11 mouse cellular contexts compared by ENCODE assay signal in the genomic region with DNA sequence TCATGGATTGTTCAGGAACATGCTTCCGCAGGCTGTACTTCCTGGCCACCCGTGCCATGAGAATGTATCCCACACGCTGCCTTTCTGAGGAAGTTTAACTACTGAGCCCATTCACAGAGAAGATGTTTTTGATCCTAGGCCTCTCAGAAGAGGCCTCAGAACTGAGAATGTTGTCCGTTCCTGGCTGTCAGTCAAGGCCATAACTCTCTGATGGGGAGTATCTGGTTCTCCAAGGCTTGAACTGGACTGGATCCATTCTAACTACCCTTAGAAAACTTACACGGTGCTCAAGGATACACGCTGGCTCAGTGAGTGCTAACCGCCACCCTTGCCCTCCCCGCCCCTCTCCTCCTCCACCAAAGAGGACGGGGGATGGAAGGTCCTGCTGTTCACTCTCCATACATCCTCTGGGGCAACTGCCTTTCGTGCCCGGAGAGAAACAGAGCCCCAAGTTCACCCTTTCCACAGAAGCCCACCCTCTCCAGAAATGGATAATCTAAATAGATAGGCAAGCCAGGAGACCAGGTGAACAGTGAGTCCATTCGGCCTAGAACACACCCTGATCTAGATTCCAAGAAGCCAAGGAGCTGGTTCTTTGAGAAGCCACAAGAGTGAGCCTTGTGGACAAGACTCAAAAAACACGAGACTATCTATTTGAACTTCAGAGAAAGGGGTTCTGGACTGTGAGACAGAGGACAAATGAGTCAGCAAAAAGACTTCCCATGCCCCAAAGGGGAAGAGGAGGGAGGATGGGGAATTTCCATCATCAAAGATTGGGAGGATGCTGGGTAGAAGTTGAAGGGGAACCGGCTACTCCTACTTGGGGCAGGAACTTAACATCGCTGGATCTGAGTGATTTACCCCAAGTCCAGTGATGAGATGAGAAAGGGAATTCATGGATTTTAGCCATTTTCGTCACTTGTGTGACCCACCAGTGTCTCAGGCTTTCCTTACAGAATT. TPM values are rescaled to one million over a fixed set of nuclear protein-coding genes. Genes with fewer than 3 reads are reported as not detected.
A peak's percentile ranks its signal among the peaks of the same experiment; 100 is the strongest.
DNase-seq lines count a peak whose midpoint lies in the region; ATAC-seq and TF ChIP-seq lines count a peak whose summit lies in the region.
"Had no signal": no experiment of that assay in that cellular context is flagged by ENCODE, and none has a peak within 500 bp of the region (broad histone marks: within the 10 kb centered on the region; RNA-seq: fewer than 3 reads in every experiment).

No protein-coding gene starts in this region.

- no peak for ATAC-seq in hindbrain, embryonic 12.5 days (ENCODE audit: low FRiP score)
- no peak for ATAC-seq in hindbrain, embryonic 13.5 days (ENCODE audit: low FRiP score)
- ATAC-seq in hindbrain, embryonic 14.5 days (ENCODE audit: low FRiP score) = no peak
- ATAC-seq: midbrain, embryonic 15.5 days had no signal

- no peak overlapping the region for H3K4me2 ChIP-seq in hindbrain, embryonic 12.5 days (replicated peaks)
- no peak overlapping the region for H3K4me2 ChIP-seq in hindbrain, embryonic 13.5 days
- no peak overlapping the region for H3K4me2 ChIP-seq in hindbrain, embryonic 14.5 days (replicated peaks)
- H3K4me2 ChIP-seq: embryonic facial prominence, embryonic 12.5 days; liver, embryonic 13.5 days; midbrain, embryonic 15.5 days; neural tube, embryonic 15.5 days had no signal

- 77% methylated on average over 16 of the region's 16 CpGs for WGBS in hindbrain, embryonic 12.5 days
- WGBS in hindbrain, embryonic 13.5 days = 81% methylated on average over 16 of the region's 16 CpGs
- WGBS in hindbrain, embryonic 14.5 days = 80% methylated on average over 16 of the region's 16 CpGs

- no peak overlapping the region for H3K9ac ChIP-seq in hindbrain, embryonic 12.5 days
- H3K9ac ChIP-seq in hindbrain, embryonic 13.5 days = no peak overlapping the region
- H3K9ac ChIP-seq in hindbrain, embryonic 14.5 days = no peak overlapping the region
- H3K9ac ChIP-seq: embryonic facial prominence, embryonic 12.5 days; liver, embryonic 13.5 days; midbrain, embryonic 15.5 days; neural tube, embryonic 15.5 days had no signal

- no peaks in the 10 kb centered on the region for H3K9me3 ChIP-seq in hindbrain, embryonic 12.5 days (replicated peaks)
- H3K9me3 ChIP-seq in hindbrain, embryonic 13.5 days = no peaks in the 10 kb centered on the region
- no peaks in the 10 kb centered on the region for H3K9me3 ChIP-seq in hindbrain, embryonic 14.5 days (ENCODE audit: control insufficient read depth, low read length)
- H3K9me3 ChIP-seq: embryonic facial prominence, embryonic 12.5 days; liver, embryonic 13.5 days; midbrain, embryonic 15.5 days; neural tube, embryonic 15.5 days had no signal

- no peak for TF ChIP-seq POLR2A in testis, adult 2 months (IDR thresholded peaks at IDR 0.05; ENCODE audit: control insufficient read depth, low read depth, low read length)

- intact Hi-C loops in left cerebral cortex, postnatal 4 days (cut with DNase I) = no loop called here

- TF ChIP-seq CTCF in testis, adult 2 months (IDR thresholded peaks at IDR 0.05; ENCODE audit: control insufficient read depth, insufficient read depth, insufficient replicate concordance, low read depth, low read length) = no peak

- DNase-seq in testis, postnatal 10 days (ENCODE audit: low spot score) = no peak
- DNase-seq in hindbrain, embryonic 14.5 days (ENCODE audit: low spot score) = no peak
- no peak for DNase-seq in left cerebral cortex, postnatal 4 days
- no peak for DNase-seq in left cerebral cortex, adult 9 months (ENCODE audit: low spot score in 2 of 2)
- DNase-seq: liver, embryonic 13.5 days had no signal

- peaks cover 19% of the 10 kb centered on the region for H3K4me1 ChIP-seq in hindbrain, embryonic 12.5 days
- H3K4me1 ChIP-seq in hindbrain, embryonic 13.5 days (replicated peaks) = peaks cover 21% of the 10 kb centered on the region
- H3K4me1 ChIP-seq in testis, adult 2 months (ENCODE audit: control insufficient read depth, insufficient read depth, low read length) = peaks cover 7% of the 10 kb centered on the region
- peaks cover 15% of the 10 kb centered on the region for H3K4me1 ChIP-seq in hindbrain, embryonic 14.5 days (replicated peaks; ENCODE audit: control insufficient read depth, insufficient read depth, low read length)

- H3K27ac ChIP-seq in hindbrain, embryonic 12.5 days = 0 out of 2 replicates have a peak overlapping the region, but pooled peaks have one; percentile 12
- no peak overlapping the region for H3K27ac ChIP-seq in hindbrain, embryonic 13.5 days
- peak overlapping the region; percentile 37; the same call in 1 of the 2 replicates for H3K27ac ChIP-seq in testis, adult 2 months (ENCODE audit: control insufficient read depth, insufficient read depth, low read depth, low read length)
- H3K27ac ChIP-seq in hindbrain, embryonic 14.5 days = peak overlapping the region; percentile 29; the same call in 1 of the 2 replicates
- H3K27ac ChIP-seq: liver, embryonic 13.5 days; neural tube, embryonic 15.5 days had no signal

- 0 out of 2 replicates have a peak, but pooled peaks cover 3% of the 10 kb centered on the region for H3K27me3 ChIP-seq in hindbrain, embryonic 12.5 days
- peaks cover 27% of the 10 kb centered on the region for H3K27me3 ChIP-seq in hindbrain, embryonic 13.5 days
- no peaks in the 10 kb centered on the region for H3K27me3 ChIP-seq in testis, adult 2 months (ENCODE audit: control insufficient read depth, insufficient read depth, low read length)
- 0 out of 2 replicates have a peak, but pooled peaks cover 5% of the 10 kb centered on the region for H3K27me3 ChIP-seq in hindbrain, embryonic 14.5 days (ENCODE audit: control insufficient read depth, insufficient read depth, low read length)
- H3K27me3 ChIP-seq: embryonic facial prominence, embryonic 12.5 days; liver, embryonic 13.5 days; midbrain, embryonic 15.5 days had no signal

- H3K36me3 ChIP-seq in hindbrain, embryonic 12.5 days = no peaks in the 10 kb centered on the region
- no peaks in the 10 kb centered on the region for H3K36me3 ChIP-seq in hindbrain, embryonic 13.5 days
- H3K36me3 ChIP-seq in testis, adult 2 months (ENCODE audit: control insufficient read depth, insufficient read depth, low read length) = no peaks in the 10 kb centered on the region
- no peaks in the 10 kb centered on the region for H3K36me3 ChIP-seq in hindbrain, embryonic 14.5 days (replicated peaks; ENCODE audit: control insufficient read depth, insufficient read depth)
- H3K36me3 ChIP-seq: embryonic facial prominence, embryonic 12.5 days; liver, embryonic 13.5 days; midbrain, embryonic 15.5 days; neural tube, embryonic 15.5 days had no signal

- no peak overlapping the region for H3K4me3 ChIP-seq in hindbrain, embryonic 12.5 days
- no peak overlapping the region for H3K4me3 ChIP-seq in hindbrain, embryonic 13.5 days
- no peak overlapping the region for H3K4me3 ChIP-seq in testis, adult 2 months (ENCODE audit: control insufficient read depth, low read depth, low read length)
- H3K4me3 ChIP-seq in hindbrain, embryonic 14.5 days (replicated peaks; ENCODE audit: low read length) = no peak overlapping the region
- H3K4me3 ChIP-seq: embryonic facial prominence, embryonic 12.5 days; liver, embryonic 13.5 days; midbrain, embryonic 15.5 days; neural tube, embryonic 15.5 days had no signal

RNA-seq across cellular contexts. Expression of a gene that starts 33.2 kb away (rescaled TPM):
- 261 and 288 TPM in 2 replicates for polyA plus RNA-seq in hindbrain, embryonic 12.5 days (2016; fragmentation: Nextera tagmentation; extraction: Ambion mirVana)
- polyA plus RNA-seq in hindbrain, embryonic 13.5 days (2015; fragmentation: Nextera tagmentation; extraction: Ambion mirVana) = 362 and 376 TPM in 2 replicates
- polyA plus RNA-seq in testis, adult 2 months (2012; rRNA removed) = 159 and 160 TPM in 2 replicates
- polyA plus RNA-seq in hindbrain, embryonic 14.5 days (2014; fragmentation: Nextera tagmentation; extraction: Ambion mirVana) = 298 and 339 TPM in 2 replicates
- 100 to 1,000 TPM; 159 to 170 TPM for total RNA-seq in left cerebral cortex, postnatal 4 days (2021)

RNA-seq across cellular contexts. Expression of a gene that starts 36.8 kb away (rescaled TPM):
- polyA plus RNA-seq in hindbrain, embryonic 12.5 days (2016; fragmentation: Nextera tagmentation; extraction: Ambion mirVana) = 5.4 and 6.2 TPM in 2 replicates
- 4.7 and 5.3 TPM in 2 replicates for polyA plus RNA-seq in hindbrain, embryonic 13.5 days (2015; fragmentation: Nextera tagmentation; extraction: Ambion mirVana)
- 0.84 and 0.88 TPM in 2 replicates for polyA plus RNA-seq in testis, adult 2 months (2012; rRNA removed)
- 3.3 and 3.8 TPM in 2 replicates for polyA plus RNA-seq in hindbrain, embryonic 14.5 days (2014; fragmentation: Nextera tagmentation; extraction: Ambion mirVana)
- total RNA-seq in left cerebral cortex, postnatal 4 days (2021) = 1 to 10 TPM; 5.7 to 6.0 TPM
